Mouse (Mus musculus) gastrocnemius, postnatal 14 days (tissue): Measurements from ENCODE around the gene Kptn. TPM values are rescaled to one million over a fixed set of nuclear protein-coding genes. Genes with fewer than 3 reads are reported as not detected.
A peak's percentile ranks its signal among the peaks of the same experiment; 100 is the strongest.

Experiments
- DNase-seq: peaks from one replicate; pipeline ENCODE4 v3.0.0; 2021; ENCODE audit warnings: mixed read lengths
- intact Hi-C: fragments of 180-260 bp; cut with DNase I; formaldehyde crosslinking; loops from one replicate; pipeline ENCODE4 v1.15.1; 2025; ENCODE audit warnings: low total_unique reads
- long read RNA-seq, 2 experiments: library from polyadenylated mRNA; stranded (forward); transcript quantifications; one replicate each; pipeline ENCODE4 v2.0.0; 2021
- total RNA-seq, 2 experiments: library from RNA; stranded (reverse); gene quantifications; 2 replicates each; pipeline ENCODE4 v1.2.3; 2021

Gene Kptn
- total RNA-seq, result 10 to 100 TPM; 12.2 to 14.4 TPM
- long read RNA-seq, experiment 1, transcript Kptn-201 (12 exons, 1,630 nt), result major isoform, 11 of 12 reads
- long read RNA-seq, experiment 1, partial matches to known transcripts, result 0 of 12 reads
- long read RNA-seq, experiment 1, other reads (novel, unspliced or antisense), result 1 of 12 reads
- long read RNA-seq, experiment 2, transcript Kptn-201 (12 exons, 1,630 nt), result major isoform, 20 of 25 reads
- long read RNA-seq, experiment 2, partial matches to known transcripts, result 3 of 25 reads
- long read RNA-seq, experiment 2, other reads (novel, unspliced or antisense), result 2 of 25 reads

- DNase-seq, result peak; percentile 90
- intact Hi-C loops, result no loop called here
These were observed at the start of gene Kptn for GRCm38 (mm10) chr7:16119569-16120261. Gene Kptn, plus strand, starts transcription at chr7:16119895.

- intact Hi-C loops, result no loop called here
- DNase-seq, result no peak
These were observed 48.8 kb upstream of the Kptn start for GRCm38 (mm10) chr7:16070846-16071245.

- no peak for DNase-seq
- intact Hi-C loops, result no loop called here
These were observed 47.8 kb upstream of the Kptn start for GRCm38 (mm10) chr7:16071906-16072305.

GRCm38 (mm10) chr7:16079947-16080346 lies 39.7 kb upstream of the Kptn start:
- intact Hi-C loops, result no loop called here

GRCm38 (mm10) chr7:16080581-16080980 lies 39.1 kb upstream of the Kptn start:
- intact Hi-C loops, result no loop called here
- no peak for DNase-seq

More at GRCm38 (mm10) chr7:16079947-16080346, 39.7 kb upstream of the Kptn start:
- DNase-seq, result no peak

- no peak for DNase-seq
These were observed 36.3 kb upstream of the Kptn start for GRCm38 (mm10) chr7:16083361-16083760.

GRCm38 (mm10) chr7:16087587-16087986 lies 32.1 kb upstream of the Kptn start:
- DNase-seq, result no peak
- intact Hi-C loops, result no loop called here

More at GRCm38 (mm10) chr7:16083361-16083760, 36.3 kb upstream of the Kptn start:
- intact Hi-C loops, result no loop called here

- no peak for DNase-seq
- intact Hi-C loops, result loop anchor here (5.0 kb wide), 1 partner anchor 78 kb away; no protein-coding TSS in a partner anchor
These were observed 25.1 kb upstream of the Kptn start for GRCm38 (mm10) chr7:16094592-16094991.

- intact Hi-C loops, result no loop called here
- peak; percentile 98 for DNase-seq
These were observed 21.4 kb upstream of the Kptn start, which contains the start of gene Napa for GRCm38 (mm10) chr7:16098021-16099017. Gene Napa, plus strand, starts transcription at chr7:16098458.

GRCm38 (mm10) chr7:16099901-16100300 lies 19.8 kb upstream of the Kptn start:
- no peak for DNase-seq
- intact Hi-C loops, result no loop called here

GRCm38 (mm10) chr7:16101081-16101480 lies 18.6 kb upstream of the Kptn start:
- intact Hi-C loops, result no loop called here
- no peak for DNase-seq

GRCm38 (mm10) chr7:16101726-16102475 lies 17.8 kb upstream of the Kptn start:
- intact Hi-C loops, result no loop called here

GRCm38 (mm10) chr7:16102686-16103226 lies 16.9 kb upstream of the Kptn start:
- DNase-seq, result no peak
- intact Hi-C loops, result no loop called here

More at GRCm38 (mm10) chr7:16101726-16102475, 17.8 kb upstream of the Kptn start:
- DNase-seq, result no peak

GRCm38 (mm10) chr7:16103760-16104159 lies 15.9 kb upstream of the Kptn start:
- intact Hi-C loops, result no loop called here
- DNase-seq, result peak; percentile 34

GRCm38 (mm10) chr7:16104611-16105388 lies 14.9 kb upstream of the Kptn start:
- no peak for DNase-seq

GRCm38 (mm10) chr7:16108886-16109542 lies 10.7 kb upstream of the Kptn start:
- intact Hi-C loops, result no loop called here
- DNase-seq, result no peak

More at GRCm38 (mm10) chr7:16104611-16105388, 14.9 kb upstream of the Kptn start:
- intact Hi-C loops, result no loop called here

GRCm38 (mm10) chr7:16110158-16110557 lies 9.5 kb upstream of the Kptn start:
- no peak for DNase-seq
- intact Hi-C loops, result no loop called here
